In the genomic region with DNA sequence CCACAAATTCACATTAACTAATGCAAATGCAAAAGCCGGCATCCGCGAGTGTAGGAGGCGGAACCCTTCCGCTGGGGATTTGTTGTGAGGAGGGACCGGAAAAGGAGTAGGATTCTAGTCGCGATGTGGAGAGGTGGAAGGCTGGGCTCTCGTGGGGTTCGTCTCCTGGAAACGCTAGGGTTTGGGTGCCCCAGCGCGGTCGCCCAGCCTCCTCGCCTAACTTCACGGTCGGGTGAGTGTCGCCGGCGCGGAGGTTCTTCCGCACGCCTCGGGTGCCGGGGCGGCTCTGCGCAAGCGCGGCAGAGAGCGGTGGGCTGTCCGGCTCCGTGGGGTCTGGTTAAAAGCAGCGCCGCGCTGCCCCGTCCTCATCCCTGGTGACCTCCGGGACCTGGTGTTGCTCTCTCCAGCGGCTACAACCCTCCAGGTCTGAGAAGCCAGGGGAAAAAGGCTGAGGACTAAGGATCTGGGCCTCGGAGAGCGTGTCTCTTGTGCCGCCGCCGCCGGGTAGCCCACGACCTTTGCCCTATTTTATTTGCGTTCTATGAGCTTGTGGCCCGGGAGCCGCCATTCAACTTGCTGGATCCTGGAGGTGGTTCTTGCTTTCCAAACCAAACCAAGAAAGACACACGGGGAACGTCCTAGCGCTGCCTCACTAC, we compare ENCODE assay signal across 8 mouse cellular contexts. TPM values are rescaled to one million over a fixed set of nuclear protein-coding genes. Genes with fewer than 3 reads are reported as not detected.
DNase-seq lines count a peak whose midpoint lies in the region; ATAC-seq and TF ChIP-seq lines count a peak whose summit lies in the region.

TSS of gene Coq3 (plus strand) at position 109 of the 656 bp plus-strand sequence.

- H3K36me3 ChIP-seq in MEL (ENCODE audit: control insufficient read depth in 1 of 2, insufficient read depth in 2 of 2, low read length in 2 of 2) = peaks cover 8 to 9% of the 10 kb centered on the region in 2 experiments
- 0 out of 2 replicates have a peak, but pooled peaks cover 2% of the 10 kb centered on the region for H3K36me3 ChIP-seq in lung, embryonic 16.5 days (ENCODE audit: control insufficient read depth, insufficient read depth, low read length)

- under 1% methylated on average over 51 of the region's 51 CpGs for WGBS in cerebellum, adult 2 months
- under 1% methylated on average over 51 of the region's 51 CpGs for WGBS in lung, embryonic 16.5 days

- peak; percentile 92 for DNase-seq in MEL (ENCODE audit: low read depth, low spot score)
- peak; percentile 83 to 86 for DNase-seq in cerebellum, adult 2 months
- DNase-seq in forelimb bud, embryonic 11.5 days (ENCODE audit: low read depth, low spot score) = peak; percentile 77
- DNase-seq in layer of hippocampus, adult 9-10 months (ENCODE audit: low spot score) = peak; percentile 67
- peak; percentile 68 for DNase-seq in ovary, postnatal 10 days (ENCODE audit: low spot score)
- DNase-seq in thymus, postnatal 10 days (ENCODE audit: low spot score in 2 of 2) = peak; percentile 75 to 77

- TF ChIP-seq EP300 in MEL (IDR thresholded peaks at IDR 0.05; ENCODE audit: low read depth in 1 of 2, low read length in 2 of 2) = 0 out of 4 replicates have a peak, but pooled peaks of 1 of the 2 experiments have one; percentile 37

- H3K27ac ChIP-seq in MEL (ENCODE audit: control insufficient read depth, low read depth, low read length) = peak within 1 kb of the TSS; percentile 93
- H3K27ac ChIP-seq in cerebellum, adult 2 months (ENCODE audit: insufficient read depth, low read length) = peak within 1 kb of the TSS; percentile 70
- peak within 1 kb of the TSS; percentile 94 for H3K27ac ChIP-seq in lung, embryonic 16.5 days (ENCODE audit: low read length)

- TF ChIP-seq POLR2A in MEL (IDR thresholded peaks at IDR 0.05; ENCODE audit: control insufficient read depth in 1 of 2, insufficient read depth in 1 of 2, low read depth in 1 of 2, low read length in 2 of 2, poor library complexity in 1 of 2) = peak; percentile 71 to 77; a peak in 3 of 4 replicates
- TF ChIP-seq POLR2A in cerebellum, adult 2 months (IDR thresholded peaks at IDR 0.05; ENCODE audit: borderline replicate concordance, insufficient read depth, low read length) = peak; percentile 70; the same call in 1 of the 2 replicates

- H3K27me3 ChIP-seq in MEL (ENCODE audit: control insufficient read depth in 1 of 2, insufficient read depth in 2 of 2, low read length in 2 of 2) = no peaks in the 10 kb centered on the region
- H3K27me3 ChIP-seq in cerebellum, adult 2 months (ENCODE audit: control insufficient read depth, insufficient read depth, low read length) = no peaks in the 10 kb centered on the region
- H3K27me3 ChIP-seq in lung, embryonic 16.5 days (ENCODE audit: control insufficient read depth, insufficient read depth, low read depth, low read length) = no peaks in the 10 kb centered on the region

- peaks cover 1% of the 10 kb centered on the region; the same call in 1 of the 2 replicates for H3K79me2 ChIP-seq in MEL (ENCODE audit: control insufficient read depth, insufficient read depth, low read length, poor library complexity)

- peak; percentile 77 to 91 for ATAC-seq in hematopoietic stem cell, adult 5-6 weeks (replicated peaks in 1 of 2; ENCODE audit: insufficient read depth in 1 of 2, low FRiP score in 2 of 2, low TSS enrichment in 1 of 2, low read depth in 1 of 2, poor library complexity in 2 of 2, severe bottlenecking in 2 of 2)
- ATAC-seq in lung, embryonic 16.5 days (ENCODE audit: low read depth) = peak; percentile 94

- TF ChIP-seq RAD21 in MEL (IDR thresholded peaks at IDR 0.05; ENCODE audit: low read depth, low read length) = no peak

- no peaks in the 10 kb centered on the region for H3K4me1 ChIP-seq in MEL (ENCODE audit: control insufficient read depth in 1 of 2, insufficient read depth in 2 of 2, low read length in 2 of 2)
- no peaks in the 10 kb centered on the region for H3K4me1 ChIP-seq in cerebellum, adult 2 months (ENCODE audit: control insufficient read depth, insufficient read depth, low read length)
- peaks cover 7% of the 10 kb centered on the region; the same call in 1 of the 2 replicates for H3K4me1 ChIP-seq in lung, embryonic 16.5 days (replicated peaks; ENCODE audit: control insufficient read depth, insufficient read depth, low read length)

- peak within 1 kb of the TSS; percentile 62 for H3K4me2 ChIP-seq in lung, embryonic 16.5 days (ENCODE audit: low read depth, low read length)

- TF ChIP-seq CTCF in MEL (IDR thresholded peaks at IDR 0.05 in 2 of 3, conservative IDR thresholded peaks at IDR 0.05 in 1 of 3; ENCODE audit: control insufficient read depth in 1 of 3, insufficient read depth in 1 of 3, low read depth in 2 of 3, low read length in 3 of 3, poor library complexity in 1 of 3, severe bottlenecking in 1 of 3) = no peak
- no peak for TF ChIP-seq CTCF in cerebellum, adult 2 months (IDR thresholded peaks at IDR 0.05; ENCODE audit: borderline replicate concordance, insufficient read depth, low read depth, low read length)

- H3K9ac ChIP-seq in MEL (ENCODE audit: control insufficient read depth, low read depth, low read length, poor library complexity, severe bottlenecking) = peak within 1 kb of the TSS; percentile 91
- peak within 1 kb of the TSS; percentile 87 for H3K9ac ChIP-seq in lung, embryonic 16.5 days (ENCODE audit: low read length)

- peak within 1 kb of the TSS; percentile 68 to 88 for H3K4me3 ChIP-seq in MEL (ENCODE audit: control insufficient read depth in 1 of 2, insufficient read depth in 1 of 2, low read depth in 2 of 2, low read length in 2 of 2)
- H3K4me3 ChIP-seq in cerebellum, adult 2 months (replicated peaks; ENCODE audit: insufficient read depth, low read depth, low read length) = peak within 1 kb of the TSS; percentile 73
- peak within 1 kb of the TSS; percentile 84 for H3K4me3 ChIP-seq in lung, embryonic 16.5 days (ENCODE audit: low read length)

- no peaks in the 10 kb centered on the region for H3K9me3 ChIP-seq in MEL (replicated peaks; ENCODE audit: insufficient read depth, low read length)
- no peaks in the 10 kb centered on the region for H3K9me3 ChIP-seq in lung, embryonic 16.5 days (ENCODE audit: control insufficient read depth, low read length)

TF ChIP-seq in MEL, 35 proteins besides CTCF, POLR2A, EP300 and RAD21:
- no peak for TF ChIP-seq ZC3H11A (IDR thresholded peaks at IDR 0.05; ENCODE audit: low read depth, low read length)
- TF ChIP-seq ZMIZ1 (IDR thresholded peaks at IDR 0.05; ENCODE audit: low read depth, low read length) = peak; percentile 44; the same call in 1 of the 2 replicates
- no peak for TF ChIP-seq GABPA (IDR thresholded peaks at IDR 0.05; ENCODE audit: low read depth, low read length)
- TF ChIP-seq USF2 (IDR thresholded peaks at IDR 0.05; ENCODE audit: borderline replicate concordance in 1 of 2, insufficient read depth in 1 of 2, low read depth in 1 of 2, low read length in 2 of 2) = no peak
- TF ChIP-seq TAL1 (IDR thresholded peaks at IDR 0.05; ENCODE audit: low read length) = no peak
- TF ChIP-seq MYC (IDR thresholded peaks at IDR 0.05; ENCODE audit: low read depth, low read length) = 0 out of 2 replicates have a peak, but pooled peaks have one; percentile 22
- peak; percentile 67; the same call in 1 of the 2 replicates for TF ChIP-seq SIN3A (IDR thresholded peaks at IDR 0.05; ENCODE audit: low read length)
- TF ChIP-seq ELF1 (IDR thresholded peaks at IDR 0.05; ENCODE audit: low read depth, low read length) = peak; percentile 75
- peak; percentile 85 for TF ChIP-seq NRF1 (IDR thresholded peaks at IDR 0.05; ENCODE audit: insufficient read depth, low read depth, low read length, poor library complexity, severe bottlenecking)
- no peak for TF ChIP-seq MYB (IDR thresholded peaks at IDR 0.05; ENCODE audit: low read depth, low read length)
- TF ChIP-seq HCFC1 (IDR thresholded peaks at IDR 0.05; ENCODE audit: low read depth, low read length) = peak; percentile 85
- TF ChIP-seq ZNF384 (IDR thresholded peaks at IDR 0.05; ENCODE audit: low read depth, low read length) = no peak
- no peak for TF ChIP-seq MEF2A (IDR thresholded peaks at IDR 0.05; ENCODE audit: extremely low read depth, insufficient replicate concordance, low read depth, low read length, poor library complexity, severe bottlenecking)
- no peak for TF ChIP-seq UBTF (IDR thresholded peaks at IDR 0.05; ENCODE audit: borderline replicate concordance, insufficient read depth, low read depth, low read length)
- TF ChIP-seq CHD1 (IDR thresholded peaks at IDR 0.05; ENCODE audit: low read depth, low read length) = no peak
- TF ChIP-seq BHLHE40 (IDR thresholded peaks at IDR 0.05; ENCODE audit: borderline replicate concordance, low read depth, low read length) = no peak
- TF ChIP-seq NELFE (IDR thresholded peaks at IDR 0.05; ENCODE audit: low read depth, low read length) = peak; percentile 66
- TF ChIP-seq MAX (IDR thresholded peaks at IDR 0.05; ENCODE audit: low read length) = peak; percentile 54; the same call in 1 of the 2 replicates
- peak; percentile 85 for TF ChIP-seq MXI1 (IDR thresholded peaks at IDR 0.05; ENCODE audit: low read depth, low read length)
- peak; percentile 87 for TF ChIP-seq TBP (IDR thresholded peaks at IDR 0.05; ENCODE audit: low read depth, low read length)
- TF ChIP-seq POLR2AphosphoS2 (IDR thresholded peaks at IDR 0.05; ENCODE audit: low read length) = peak; percentile 81
- no peak for TF ChIP-seq USF1 (IDR thresholded peaks at IDR 0.05; ENCODE audit: low read depth, low read length)
- TF ChIP-seq SMC3 (IDR thresholded peaks at IDR 0.05; ENCODE audit: low read depth, low read length) = no peak
- no peak for TF ChIP-seq GATA1 (IDR thresholded peaks at IDR 0.05; ENCODE audit: low read depth, low read length)
- TF ChIP-seq MAZ (IDR thresholded peaks at IDR 0.05; ENCODE audit: low read depth, low read length) = no peak
- TF ChIP-seq KAT2A (conservative IDR thresholded peaks at IDR 0.05; ENCODE audit: low read depth, low read length) = no peak; the same call in 1 of the 2 replicates
- TF ChIP-seq E2F4 (IDR thresholded peaks at IDR 0.05; ENCODE audit: borderline replicate concordance, low read depth, low read length) = no peak
- peak; percentile 65 for TF ChIP-seq TCF12 (IDR thresholded peaks at IDR 0.05; ENCODE audit: low read depth, low read length)

RNA-seq across cellular contexts. Expression of gene Coq3, which starts in this region (rescaled TPM):
- total RNA-seq in MEL (2012; rRNA removed) = 11.2 and 12.7 TPM in 2 replicates
- polyA plus RNA-seq in MEL (2012; ENCODE audit: insufficient read depth in 1 of 2, insufficient read length in 2 of 2, low read depth in 1 of 2, low replicate concordance in 2 of 2, missing spikeins in 1 of 2) = 10 to 100 TPM in 1 of 2 experiments, not detected in 1; 15.1 TPM
- 13.5 and 13.9 TPM in 2 replicates for polyA plus RNA-seq in cerebellum, adult 2 months (2012; rRNA removed)
- 7.3 and 7.4 TPM in 2 replicates for total RNA-seq in hematopoietic stem cell, adult 5-6 weeks (2017)
- 14.2 and 15.2 TPM in 2 replicates for polyA plus RNA-seq in lung, embryonic 16.5 days (2015; fragmentation: Nextera tagmentation; extraction: Ambion mirVana)

Comparison
In these comparisons a context has a peak if more than half of its experiments do, and no peak if none do; other contexts are left out.
1. Peak in every context shown above with its lines: DNase-seq, ATAC-seq, H3K4me3 ChIP-seq and H3K27ac ChIP-seq.